Mouse (Mus musculus) common myeloid progenitor, adult 5-6 weeks (primary cell): ENCODE results near the gene Sbk3. TPM values are rescaled to one million over a fixed set of nuclear protein-coding genes. Genes with fewer than 3 reads are reported as not detected.
A peak's percentile ranks its signal among the peaks of the same experiment; 100 is the strongest.

Experiments
- ATAC-seq: replicated peaks from 2 replicates; pipeline ENCODE4 v1.8.0; 2016; ENCODE audit warnings: low read depth, mild to moderate bottlenecking, moderate TSS enrichment, inconsistent platforms; ENCODE audit not compliant: poor library complexity, severe bottlenecking
- total RNA-seq: library from RNA; stranded (forward); fragments of 200-1000, 187-1606 nt; gene quantifications from 2 replicates; pipeline ENCODE4 v1.2.3, GENCODE M21; 2017

The Sbk3 gene
- total RNA-seq, 1 experiment from 2014 or later, result not detected

DNA sequence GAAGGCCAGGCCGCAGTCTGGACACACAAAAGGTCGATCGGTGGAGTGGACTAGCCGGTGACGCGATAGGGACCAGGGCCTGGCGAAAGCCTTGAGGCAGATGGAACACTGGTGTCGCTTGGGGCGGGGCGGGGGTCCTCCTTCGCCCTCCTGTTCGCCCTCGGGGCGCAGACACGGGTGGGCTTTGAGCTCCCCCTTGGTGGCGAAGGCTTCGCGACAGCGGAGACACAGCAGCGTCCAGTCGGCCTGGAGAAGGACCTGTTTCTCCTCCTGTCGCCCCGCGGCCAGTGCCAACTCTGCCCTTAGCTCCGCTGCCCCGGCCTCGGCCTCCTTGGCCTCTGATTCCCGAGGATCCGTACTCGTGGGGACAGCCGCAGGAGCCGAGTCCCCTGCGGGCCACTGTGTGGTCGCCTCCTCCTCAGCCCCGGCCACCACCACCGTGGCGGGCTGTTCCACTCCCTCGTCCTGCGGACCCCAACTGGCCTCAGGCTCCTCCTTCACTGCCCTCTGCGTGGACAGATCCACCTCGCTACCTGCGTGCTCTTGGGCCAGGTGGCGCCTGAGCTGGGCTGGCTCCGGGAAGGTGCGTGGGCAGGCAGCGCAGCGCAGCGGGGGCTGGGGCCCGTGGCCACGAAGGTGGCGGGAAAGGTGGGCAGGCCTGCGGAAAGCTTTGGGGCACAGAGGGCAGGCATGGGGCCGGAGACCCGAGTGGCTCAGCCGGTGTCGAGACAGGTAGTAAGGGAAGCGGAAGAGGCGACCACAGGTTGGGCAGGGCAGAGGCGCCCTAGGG, 23.2 kb upstream of the Sbk3 start:
- no peak for ATAC-seq

DNA sequence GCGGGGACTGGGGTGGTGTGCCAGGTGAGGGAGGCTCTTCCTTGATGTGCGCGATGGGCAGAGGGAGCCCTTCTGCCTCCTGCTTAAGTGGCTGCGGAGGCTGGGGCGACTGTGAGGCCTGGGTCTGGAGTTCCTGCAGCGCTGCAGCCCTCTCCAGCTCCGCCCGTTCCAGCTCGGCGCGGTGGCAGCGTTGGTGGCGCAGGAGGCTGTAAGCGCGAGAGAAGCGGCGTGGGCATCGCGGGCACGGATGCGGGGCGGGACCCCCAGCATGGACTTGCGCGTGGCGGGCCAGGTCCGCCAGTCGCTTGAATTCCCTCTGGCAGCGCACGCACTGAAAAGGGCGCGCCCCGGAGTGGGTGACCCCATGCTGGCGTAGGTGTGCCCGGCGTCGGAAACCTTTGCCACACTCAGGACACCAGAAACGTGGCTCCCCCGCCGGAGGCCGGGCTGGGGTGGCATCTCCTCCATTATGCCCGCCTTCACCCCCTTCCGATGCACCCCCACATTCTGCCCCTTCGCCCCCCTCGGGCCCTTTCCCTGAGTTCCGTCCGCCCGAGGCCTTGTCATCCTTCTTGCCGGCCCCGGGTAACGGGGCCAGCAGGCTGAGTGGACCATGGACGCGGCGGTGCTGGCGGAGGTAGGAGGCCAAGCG, 22.5 kb upstream of the Sbk3 start:
- no peak for ATAC-seq

DNA sequence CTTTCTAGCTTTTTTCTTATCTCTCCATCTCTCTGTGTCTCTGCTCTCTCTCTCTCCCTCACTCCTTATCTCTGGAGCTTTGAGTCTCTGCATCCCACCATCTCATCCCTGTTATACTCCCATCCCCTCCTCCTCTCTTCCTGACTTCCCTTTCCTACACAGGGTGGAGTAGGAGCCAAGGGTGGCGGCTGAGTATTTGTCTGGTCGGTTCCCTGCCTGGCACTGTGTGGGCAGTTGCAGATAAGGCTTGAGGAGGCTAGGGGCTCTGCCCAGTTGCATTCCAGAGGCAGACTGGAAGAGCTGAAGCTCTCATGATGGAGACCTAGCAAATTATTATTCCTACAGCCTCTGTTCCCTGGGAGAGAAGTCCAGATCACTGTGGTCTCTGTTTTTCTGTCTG, 17.3 kb upstream of the Sbk3 start:
- ATAC-seq, result no peak

DNA sequence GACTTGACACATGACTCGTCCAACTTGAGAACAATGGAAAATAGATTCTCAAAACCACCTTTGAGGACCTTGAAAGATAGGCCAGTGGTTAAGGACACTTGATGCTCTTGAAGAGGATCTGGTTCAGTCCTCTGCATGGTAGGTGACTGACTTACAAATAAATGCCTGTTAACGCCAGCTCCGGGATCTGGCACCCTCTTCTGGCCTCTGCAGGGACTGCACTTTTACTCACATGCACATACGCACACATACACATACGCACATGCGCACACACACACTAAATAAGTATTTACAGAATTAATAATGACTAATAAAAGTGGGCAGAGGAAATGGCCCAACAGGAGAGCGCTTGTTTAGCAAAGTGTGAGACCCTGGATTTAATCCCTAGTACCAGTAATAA, 5.9 kb upstream of the Sbk3 start:
- ATAC-seq, result no peak

DNA sequence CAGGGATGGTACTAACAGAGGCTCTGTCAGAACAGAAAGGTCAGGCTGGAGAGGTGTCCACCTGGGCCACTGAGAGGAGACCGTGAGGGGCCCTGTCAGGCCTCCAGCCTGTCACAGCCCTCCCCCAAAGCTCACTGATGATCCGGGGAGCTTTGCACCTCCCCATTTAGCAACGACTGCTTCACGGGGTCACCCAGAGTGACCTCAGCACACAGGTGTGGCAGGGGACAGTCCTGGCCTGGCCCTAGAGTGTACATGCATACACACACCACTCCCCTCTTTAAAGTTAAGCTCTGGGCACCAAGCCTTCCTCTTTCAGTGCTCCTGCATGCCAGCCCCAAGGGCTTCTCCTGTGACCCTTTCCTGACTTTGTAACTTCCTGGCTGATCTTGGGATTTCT, 4.5 kb upstream of the Sbk3 start:
- ATAC-seq, result no peak

DNA sequence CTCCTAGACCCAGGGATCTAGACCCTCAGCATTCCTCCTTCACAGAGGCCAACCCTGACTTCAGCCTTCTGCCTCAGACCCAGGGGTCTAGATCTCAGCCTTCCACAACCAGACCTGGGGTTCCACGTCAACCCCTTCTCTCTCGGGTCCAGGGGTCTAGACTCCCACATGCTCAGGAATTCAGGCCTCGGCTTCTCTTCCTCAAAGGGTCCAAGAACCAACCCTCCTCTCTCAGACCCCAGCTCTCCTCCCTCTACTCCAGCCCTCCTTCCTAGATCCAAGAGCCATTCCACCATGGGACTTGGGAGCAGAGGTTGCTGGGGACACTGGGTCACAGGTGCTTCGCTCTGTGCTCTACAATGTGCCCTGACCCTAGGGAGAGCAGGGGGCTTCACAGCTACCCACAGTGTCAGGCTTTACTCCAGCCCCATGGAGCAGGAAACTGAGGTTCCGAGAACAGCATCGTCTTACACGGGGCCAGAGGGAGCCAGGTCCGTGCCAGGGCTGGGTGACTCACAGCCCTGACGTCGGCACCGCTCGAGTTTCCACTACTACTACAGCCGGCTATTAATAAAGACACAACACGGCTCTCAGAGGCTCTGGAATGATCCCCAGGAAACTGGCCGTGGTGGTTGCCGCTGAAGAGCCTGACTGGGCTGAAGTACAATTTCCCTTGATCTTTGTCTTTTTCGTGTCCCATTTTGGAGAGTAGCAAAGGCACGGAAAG, 1.5 kb upstream of the Sbk3 start:
- 0 out of 2 replicates have a peak, but pooled peaks have one; percentile 7 for ATAC-seq

DNA sequence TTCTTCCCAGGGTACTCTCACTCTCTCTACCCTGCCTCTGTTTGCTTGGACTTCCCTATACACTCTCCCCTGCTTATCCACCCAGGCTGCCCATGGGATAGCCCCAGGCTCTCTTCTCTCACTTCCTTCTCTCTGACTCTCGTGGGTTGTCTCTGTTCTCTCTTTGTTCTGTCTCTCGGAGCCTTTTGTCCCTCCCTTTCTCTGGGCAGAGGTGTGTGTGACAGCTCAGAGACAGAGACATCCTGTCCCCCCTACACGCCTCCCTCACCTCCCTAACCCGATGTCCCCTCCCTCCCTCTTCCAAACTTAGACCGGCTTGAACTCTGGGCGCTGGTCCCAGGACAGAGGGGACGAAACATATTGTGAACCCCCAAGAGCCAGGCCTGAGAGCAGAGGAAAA, 742 bp upstream of the Sbk3 start:
- ATAC-seq, result peak; percentile 52

DNA sequence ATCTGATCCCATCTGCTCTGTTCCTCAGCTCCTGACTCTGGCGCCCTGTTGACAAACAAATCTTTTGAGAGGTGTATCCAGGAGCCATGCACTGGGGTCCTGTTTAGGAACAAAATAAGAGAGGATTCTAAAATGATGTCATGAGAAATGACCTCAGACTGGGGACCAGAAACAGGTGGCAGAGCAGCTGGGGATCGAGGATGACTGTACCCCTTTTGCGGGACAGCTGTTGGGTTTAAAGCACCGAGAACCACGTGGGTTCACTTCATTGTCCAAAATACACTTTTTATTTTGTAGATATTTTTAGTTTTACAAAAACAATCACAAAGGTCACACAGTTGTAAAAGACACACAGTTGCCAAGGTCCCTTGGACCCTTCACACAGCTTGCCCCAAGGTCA, 6.0 kb downstream of the Sbk3 start:
- no peak for ATAC-seq

DNA sequence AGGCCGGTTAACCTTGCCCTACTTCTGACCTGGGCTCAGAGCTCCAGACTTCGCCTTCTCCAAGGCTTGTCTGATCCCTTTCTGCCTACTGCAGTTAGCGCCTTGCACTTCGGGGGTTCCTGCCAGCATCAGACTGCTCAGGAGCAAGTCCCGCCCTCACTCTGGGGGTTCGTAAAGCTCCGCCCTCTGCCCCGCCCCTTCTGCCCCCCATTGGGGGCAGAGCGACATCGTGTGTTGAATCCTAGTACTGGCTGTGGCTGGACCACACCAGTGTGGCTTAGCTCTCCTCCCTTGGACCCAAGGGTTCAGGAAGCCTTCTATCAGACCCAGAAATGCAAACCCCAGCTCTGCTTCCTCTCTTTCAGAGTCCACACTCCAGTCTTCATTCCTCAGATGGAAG, 6.7 kb downstream of the Sbk3 start, which contains the start of gene Sbk2:
TSS of gene Sbk2 (minus strand) at position 135 of the 400 bp plus-strand sequence.
- peak; percentile 99 for ATAC-seq

DNA sequence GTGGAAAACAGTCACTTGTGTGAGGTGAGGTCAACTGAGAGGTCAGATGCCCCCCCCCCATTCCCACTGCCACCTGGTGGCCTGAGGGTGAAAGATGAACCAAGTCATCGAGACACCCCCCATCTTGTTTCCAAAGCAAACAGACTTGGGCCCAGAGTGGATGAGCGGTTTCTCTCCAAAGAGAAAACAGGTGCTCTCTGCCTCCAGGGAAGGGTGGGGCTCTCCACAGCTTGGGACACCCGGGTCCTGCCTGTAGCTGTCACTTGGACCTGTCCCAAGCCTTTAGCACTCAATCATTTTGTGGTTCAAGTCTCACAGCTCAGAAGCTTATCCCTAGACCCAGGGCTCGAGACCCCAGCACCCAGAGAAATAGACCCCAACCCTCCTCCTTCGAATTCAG, 7.4 kb downstream of the Sbk3 start:
- no peak for ATAC-seq

DNA sequence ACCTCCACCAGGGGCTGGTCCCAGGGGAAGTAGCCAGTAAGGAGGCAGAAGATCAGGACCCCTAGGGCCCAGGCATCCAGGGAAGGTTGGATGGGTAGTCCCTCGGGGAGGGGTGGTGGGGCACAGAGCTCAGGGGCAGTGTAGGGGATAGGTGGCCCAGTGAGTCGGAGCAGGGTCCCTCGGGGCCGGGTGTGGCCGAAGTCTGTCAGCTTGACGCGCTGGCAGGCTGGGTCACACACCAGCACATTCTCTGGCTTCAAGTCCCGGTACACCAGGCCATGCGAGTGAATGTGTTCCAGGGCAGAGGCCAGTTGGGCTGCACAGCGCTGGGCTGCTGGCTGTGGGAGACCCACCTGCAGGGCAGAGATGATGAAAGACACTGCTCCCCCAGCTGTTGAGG, 13.6 kb downstream of the Sbk3 start:
- ATAC-seq, result no peak

DNA sequence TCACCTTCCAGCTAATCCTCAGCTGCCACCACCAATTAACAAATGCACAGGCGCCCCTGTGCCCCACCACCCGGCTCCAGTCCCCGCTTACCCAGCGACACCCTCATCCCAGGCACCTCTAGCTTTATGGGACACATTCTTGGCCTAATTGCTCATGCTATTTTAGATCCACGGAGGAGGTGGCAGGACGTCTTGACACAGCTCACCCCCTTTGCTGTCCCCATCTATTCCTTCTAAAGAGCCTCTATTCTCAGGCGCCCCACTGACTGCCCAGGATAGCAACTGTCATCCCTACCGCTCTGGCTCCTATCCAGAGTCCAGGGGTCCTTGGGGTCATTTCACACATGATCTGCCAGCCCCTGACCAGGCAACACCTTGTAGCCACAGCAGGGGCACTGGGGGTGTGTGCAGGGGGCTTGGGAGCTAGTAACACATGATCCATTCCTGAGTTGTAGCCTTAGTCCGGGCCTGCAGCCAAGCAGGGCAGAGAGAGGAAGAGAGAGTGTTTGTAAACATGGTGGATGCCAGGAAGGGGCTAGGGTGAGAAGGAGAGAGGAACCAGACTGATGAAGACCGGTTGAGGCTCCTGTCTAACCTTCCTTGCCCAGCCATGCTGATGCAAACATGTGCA, 17.0 kb downstream of the Sbk3 start:
- no peak for ATAC-seq

DNA sequence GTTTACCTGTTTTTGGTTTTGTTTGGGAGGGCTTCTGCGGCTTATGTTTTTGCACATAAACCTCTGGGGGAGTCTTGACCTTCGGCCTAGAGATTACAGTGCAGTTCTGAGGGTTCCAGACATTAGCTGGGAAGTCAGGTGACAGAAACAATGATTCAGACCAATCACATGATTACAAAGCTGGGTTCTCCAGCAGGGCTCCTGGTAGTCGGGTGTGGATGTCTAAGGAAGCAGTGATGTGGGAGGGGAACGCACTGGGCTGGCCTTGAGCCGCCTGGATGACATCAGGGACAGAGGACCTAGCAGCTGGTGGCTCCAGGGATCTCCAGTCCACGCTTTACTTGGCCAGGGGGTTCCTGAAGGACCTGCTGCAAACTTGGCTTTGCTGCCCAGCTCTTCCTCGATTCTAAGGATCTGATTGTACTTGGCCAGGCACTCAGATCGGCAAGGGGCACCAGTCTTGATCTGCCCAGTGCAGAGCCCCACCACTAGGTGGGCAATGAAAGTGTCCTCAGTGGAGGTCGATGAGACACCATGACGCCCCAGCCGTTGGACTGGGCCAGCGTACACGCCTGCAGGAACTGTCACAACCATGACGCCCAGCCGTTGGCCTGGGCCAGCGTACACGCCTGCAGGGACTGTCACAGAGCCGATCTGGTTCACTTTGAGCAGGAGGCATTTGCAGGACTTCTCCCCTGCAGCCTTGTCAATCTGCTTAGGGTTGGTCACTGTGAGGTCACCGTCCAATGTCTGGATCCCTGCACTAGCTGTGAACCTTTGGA, 20.2 kb downstream of the Sbk3 start:
- ATAC-seq, result no peak

DNA sequence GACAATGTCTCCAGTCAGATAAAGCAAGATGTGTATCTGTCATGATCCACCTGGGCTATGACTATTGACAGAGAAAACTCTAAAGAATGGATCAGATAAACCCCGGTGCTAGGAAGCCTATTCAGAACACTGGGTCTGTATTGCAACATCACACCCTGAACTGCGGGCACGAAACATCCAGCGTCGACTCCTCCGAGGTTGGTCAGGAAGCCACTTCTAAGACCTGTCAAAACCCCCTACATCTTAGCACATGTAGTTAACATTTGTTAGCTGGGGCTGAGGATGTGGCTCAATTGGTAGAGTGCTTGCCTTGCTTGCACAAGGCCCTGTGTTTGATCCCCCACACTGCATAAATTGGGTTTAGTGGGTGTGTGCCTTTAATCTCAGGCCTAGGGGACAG, 22.6 kb downstream of the Sbk3 start:
- no peak for ATAC-seq

DNA sequence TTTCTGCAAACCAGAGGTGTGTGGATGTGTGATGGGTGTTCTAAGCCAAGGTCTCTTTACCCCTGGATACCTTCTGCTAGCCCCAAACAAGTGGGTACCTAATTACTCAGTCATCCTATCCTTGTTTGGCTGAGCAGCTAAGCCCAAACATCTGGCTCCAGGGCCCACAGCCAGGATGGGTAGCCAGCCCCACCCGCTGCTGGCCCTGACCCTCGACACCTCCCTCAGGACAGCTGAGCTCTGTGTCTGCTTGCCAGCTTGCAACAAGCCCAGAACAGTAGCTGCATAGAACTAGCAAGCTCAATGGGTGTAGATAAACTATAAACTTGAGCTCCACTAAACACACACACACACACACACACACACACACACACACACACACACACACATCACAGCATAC, 23.1 kb downstream of the Sbk3 start:
- ATAC-seq, result no peak

DNA sequence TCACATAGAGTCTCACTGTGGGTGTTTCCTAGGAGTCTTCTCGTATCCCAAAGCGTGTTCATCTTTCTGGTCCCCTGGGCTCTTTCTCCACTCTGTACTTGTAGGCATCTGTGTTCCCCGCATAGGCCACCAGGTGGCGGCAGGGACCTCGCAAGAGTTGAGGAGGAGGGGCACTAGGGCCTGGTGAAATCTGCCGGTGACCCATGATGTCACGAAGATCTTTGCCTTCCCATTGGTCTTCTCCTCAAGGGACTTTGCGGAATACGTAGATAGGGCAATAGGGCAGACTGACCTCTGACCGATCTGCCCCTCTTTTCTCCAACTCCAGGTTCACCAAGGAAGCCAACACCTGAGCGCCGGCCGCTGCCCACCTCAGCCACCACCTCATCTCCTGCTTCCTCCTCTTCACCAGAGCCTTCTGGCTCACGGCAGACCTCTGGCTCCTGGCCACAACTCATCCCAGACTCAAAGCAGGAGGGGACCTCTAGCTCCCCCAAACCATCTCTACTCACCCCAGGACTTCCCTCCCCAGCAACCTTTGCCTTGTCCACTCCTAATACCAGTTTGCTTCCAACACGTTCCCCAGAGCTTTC, 27.6 kb downstream of the Sbk3 start:
- peak; percentile 92 for ATAC-seq

DNA sequence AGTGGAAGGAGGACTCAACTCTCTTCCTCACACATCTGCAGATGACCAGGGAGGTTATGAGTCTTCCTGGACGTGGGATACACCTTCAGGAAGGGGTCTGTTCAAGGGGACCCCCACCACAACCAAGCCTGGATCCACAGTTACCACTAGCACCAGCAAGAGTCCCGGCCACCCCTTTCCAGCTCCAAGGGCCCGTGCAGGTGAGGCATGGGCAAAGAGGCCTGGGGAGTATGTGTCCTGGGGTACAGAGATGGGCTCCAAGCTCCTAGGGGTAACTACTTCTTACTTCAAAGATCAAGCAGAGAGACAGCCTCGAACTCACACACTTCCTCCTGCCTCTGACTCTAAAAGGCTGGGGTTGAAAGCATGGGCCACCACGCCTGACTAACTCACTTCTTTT, 28.3 kb downstream of the Sbk3 start:
- ATAC-seq, result no peak

DNA sequence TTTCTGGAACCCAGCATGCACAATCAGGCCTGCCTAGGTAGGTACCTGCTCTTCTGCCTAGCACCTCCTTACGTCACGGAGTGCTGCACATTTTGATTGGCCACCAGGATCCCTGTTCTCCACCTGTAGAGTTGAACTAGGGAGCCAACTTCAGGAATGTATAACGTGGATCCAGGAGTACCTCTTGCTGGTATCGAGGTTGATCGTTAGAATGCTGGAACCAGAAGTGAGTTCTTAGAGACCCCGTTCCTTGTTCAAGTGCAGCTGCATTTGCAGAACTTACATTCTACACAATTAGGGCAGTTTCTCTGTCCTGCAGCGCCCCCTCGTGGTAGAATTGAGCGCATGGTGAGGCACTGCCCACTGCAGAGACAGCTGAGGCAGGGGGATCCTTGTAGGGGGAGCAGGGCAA, 30.9 kb downstream of the Sbk3 start:
- peak; percentile 62 for ATAC-seq

DNA sequence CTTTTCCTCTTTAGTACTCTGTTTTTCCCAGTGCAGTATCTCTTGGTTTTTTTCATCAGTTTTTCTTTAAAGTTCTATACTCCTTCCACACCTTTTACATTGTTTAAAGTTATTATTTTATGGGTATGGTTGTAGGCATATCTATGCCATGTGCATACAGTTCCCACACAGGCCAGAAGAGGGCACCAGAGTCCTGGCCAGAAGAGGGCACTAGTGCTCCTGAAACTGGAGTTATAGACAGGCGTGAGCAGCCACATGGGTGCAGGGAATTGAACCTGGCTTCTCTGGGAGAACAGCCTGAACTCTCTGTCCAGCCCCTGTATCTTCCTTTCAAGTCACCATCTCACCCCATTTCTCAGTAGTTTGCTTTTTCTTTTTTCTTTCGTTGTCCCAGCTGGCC, 32.5 kb downstream of the Sbk3 start:
- peak; percentile 65 for ATAC-seq

DNA sequence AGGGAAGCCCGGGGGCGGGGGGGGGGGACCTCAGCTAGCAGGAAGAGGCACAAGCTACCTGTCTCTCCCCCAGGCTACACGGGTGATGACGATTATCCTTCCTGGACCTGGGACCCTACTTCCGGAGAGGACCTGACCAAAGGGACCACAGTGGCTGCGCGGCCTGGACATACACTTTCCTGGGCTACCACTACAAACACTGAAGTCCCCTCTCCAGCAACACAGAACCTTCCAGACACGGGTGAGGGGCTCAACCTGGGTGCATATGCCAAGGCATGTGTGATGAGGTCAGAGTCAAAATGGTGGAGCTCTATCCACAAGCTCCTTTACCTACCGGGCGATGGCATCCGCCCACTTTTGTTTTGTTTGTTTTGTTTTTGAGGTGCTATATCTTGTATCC, 33.6 kb downstream of the Sbk3 start:
- no peak for ATAC-seq
